Mouse (Mus musculus): ENCODE results near the gene Ckb. TPM values are rescaled to one million over a fixed set of nuclear protein-coding genes. Genes with fewer than 3 reads are reported as not detected.
A peak's percentile ranks its signal among the peaks of the same experiment; 100 is the strongest.
"Not testable (repeated sequence)": the region's sequence is repeated elsewhere in the genome, so short reads cannot be mapped to it uniquely, and the experiment has no call there.

Gene Ckb
- total and polyA plus RNA-seq, 3 experiments = 0.11 TPM; not detected in 2

GRCm38 (mm10) chr12:111668457-111668912 lies 3.7 kb downstream of the Ckb start:
- peaks cover 25% of the 10 kb centered on the region for H3K4me1 ChIP-seq (ENCODE audit: insufficient read depth, low read depth, low read length)
- H3K4me3 ChIP-seq (ENCODE audit: low read depth, low read length) = peak overlapping the region; percentile 63; the same call in 1 of the 2 replicates
- DNase-seq (ENCODE audit: low spot score) (peak; percentile 98), ATAC-seq (ENCODE audit: extremely low read depth, insufficient number of reproducible peaks, low FRiP score, poor library complexity, severe bottlenecking) (peak; percentile 72)
- TF ChIP-seq CTCF (IDR thresholded peaks at IDR 0.05; ENCODE audit: low read depth, low read length) = peak; percentile 89
- TF ChIP-seq GATA2 (IDR thresholded peaks at IDR 0.05; ENCODE audit: borderline replicate concordance, low read depth, low read length) = no peak
- peaks cover 30% of the 10 kb centered on the region for H3K36me3 ChIP-seq (replicated peaks)
- H3K9me3 ChIP-seq (replicated peaks) = peaks cover 19% of the 10 kb centered on the region
- peaks cover 40% of the 10 kb centered on the region for H3K27me3 ChIP-seq (ENCODE audit: insufficient read depth, low read length)

DNA sequence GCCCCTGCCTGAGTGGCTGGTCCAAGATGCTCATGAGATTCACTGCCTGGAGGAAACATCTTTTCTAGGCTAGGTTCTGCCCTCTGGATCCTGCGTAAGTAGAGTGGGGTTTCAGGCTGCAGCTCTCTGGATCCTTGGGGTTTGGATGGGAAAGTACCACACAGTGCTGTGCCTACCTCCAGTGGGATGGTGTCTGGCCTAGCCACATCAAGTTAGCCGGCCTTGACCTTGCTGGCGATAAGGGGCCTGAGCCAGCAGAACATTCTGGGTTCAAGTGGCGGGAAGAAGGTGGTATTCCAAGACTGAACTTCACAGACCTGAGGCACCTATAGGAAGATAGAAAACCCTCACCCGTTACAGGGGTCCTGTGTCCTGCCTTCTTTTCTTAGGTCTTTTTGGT lies 4.7 kb downstream of the Ckb start:
- ATAC-seq (ENCODE audit: extremely low read depth, insufficient number of reproducible peaks, low FRiP score, poor library complexity, severe bottlenecking) (no peak), DNase-seq (ENCODE audit: low spot score) (no peak)
- Histone ChIP-seq H3K9me3 (replicated peaks) (peaks cover 17% of the 10 kb centered on the region), H3K36me3 (replicated peaks) (peaks cover 34% of the 10 kb centered on the region), H3K4me3 (ENCODE audit: low read depth, low read length) (no peak overlapping the region), H3K27me3 (ENCODE audit: insufficient read depth, low read length) (peaks cover 29% of the 10 kb centered on the region), H3K4me1 (ENCODE audit: insufficient read depth, low read depth, low read length) (peaks cover 25% of the 10 kb centered on the region)
- TF ChIP-seq CTCF (IDR thresholded peaks at IDR 0.05; ENCODE audit: low read depth, low read length) (no peak), GATA1 (IDR thresholded peaks at IDR 0.05; ENCODE audit: borderline replicate concordance, low read length) (no peak), TAL1 (conservative IDR thresholded peaks at IDR 0.05; ENCODE audit: low read depth, low read length) (no peak), GATA2 (IDR thresholded peaks at IDR 0.05; ENCODE audit: borderline replicate concordance, low read depth, low read length) (no peak), POLR2AphosphoS5 (IDR thresholded peaks at IDR 0.05; ENCODE audit: insufficient replicate concordance, low read depth, low read length) (no peak)

GRCm38 (mm10) chr12:111666380-111666779 lies 5.8 kb downstream of the Ckb start:
- Histone ChIP-seq H3K4me3 (ENCODE audit: low read depth, low read length) (no peak overlapping the region), H3K36me3 (replicated peaks) (peaks cover 43% of the 10 kb centered on the region), H3K4me1 (ENCODE audit: insufficient read depth, low read depth, low read length) (peaks cover 25% of the 10 kb centered on the region), H3K9me3 (replicated peaks) (peaks cover 7% of the 10 kb centered on the region), H3K27me3 (ENCODE audit: insufficient read depth, low read length) (peaks cover 19% of the 10 kb centered on the region)
- TF ChIP-seq POLR2AphosphoS5 (IDR thresholded peaks at IDR 0.05; ENCODE audit: insufficient replicate concordance, low read depth, low read length) = no peak
- TF ChIP-seq GATA1 (IDR thresholded peaks at IDR 0.05; ENCODE audit: borderline replicate concordance, low read length) = no peak
- TF ChIP-seq TAL1 (conservative IDR thresholded peaks at IDR 0.05; ENCODE audit: low read depth, low read length) = no peak
- no peak for TF ChIP-seq CTCF (IDR thresholded peaks at IDR 0.05; ENCODE audit: low read depth, low read length)
- no peak for TF ChIP-seq GATA2 (IDR thresholded peaks at IDR 0.05; ENCODE audit: borderline replicate concordance, low read depth, low read length)
- no peak for ATAC-seq (ENCODE audit: extremely low read depth, insufficient number of reproducible peaks, low FRiP score, poor library complexity, severe bottlenecking)
- DNase-seq (ENCODE audit: low spot score) = no peak

- Histone ChIP-seq H3K36me3 (replicated peaks) (peaks cover 54% of the 10 kb centered on the region), H3K9me3 (replicated peaks) (no peaks in the 10 kb centered on the region), H3K27me3 (ENCODE audit: insufficient read depth, low read length) (peaks cover 7% of the 10 kb centered on the region; the same call in 1 of the 2 replicates), H3K4me3 (ENCODE audit: low read depth, low read length) (no peak overlapping the region), H3K4me1 (ENCODE audit: insufficient read depth, low read depth, low read length) (peaks cover 25% of the 10 kb centered on the region)
- ATAC-seq (ENCODE audit: extremely low read depth, insufficient number of reproducible peaks, low FRiP score, poor library complexity, severe bottlenecking) = no peak
- TF ChIP-seq GATA1 (IDR thresholded peaks at IDR 0.05; ENCODE audit: borderline replicate concordance, low read length) (no peak), POLR2AphosphoS5 (IDR thresholded peaks at IDR 0.05; ENCODE audit: insufficient replicate concordance, low read depth, low read length) (0 out of 2 replicates have a peak, but pooled peaks have one; percentile 29)
- DNase-seq (ENCODE audit: low spot score) = peak; percentile 1
These were observed 6.9 kb downstream of the Ckb start for GRCm38 (mm10) chr12:111665041-111665880.

DNA sequence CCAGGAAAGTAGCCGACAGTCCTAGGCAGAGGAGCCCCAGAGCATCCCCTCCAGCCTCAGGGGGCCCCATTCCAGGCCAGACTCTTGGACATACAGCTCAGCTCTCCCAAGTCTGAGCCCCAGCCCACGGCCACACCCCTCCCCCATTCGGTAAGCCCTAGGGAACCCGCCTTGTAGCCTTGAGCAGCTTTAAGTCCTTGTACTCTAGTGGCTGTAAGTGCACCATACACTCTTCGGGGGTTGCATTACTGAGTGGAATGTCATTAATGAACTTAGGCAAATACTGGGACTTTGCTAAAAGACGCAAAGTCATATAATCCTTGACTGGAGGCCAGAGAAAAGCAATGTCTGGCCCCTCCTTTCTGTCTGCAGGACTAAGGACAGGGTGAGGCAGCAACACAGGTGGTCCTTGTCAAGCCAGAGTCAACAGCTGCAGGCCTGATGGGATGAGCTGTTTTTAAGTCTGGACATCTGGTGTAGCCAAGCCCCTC lies 7.9 kb downstream of the Ckb start:
- Histone ChIP-seq H3K9me3 (replicated peaks) (no peaks in the 10 kb centered on the region), H3K27me3 (ENCODE audit: insufficient read depth, low read length) (no peaks in the 10 kb centered on the region), H3K4me1 (ENCODE audit: insufficient read depth, low read depth, low read length) (peaks cover 20% of the 10 kb centered on the region), H3K36me3 (replicated peaks) (peaks cover 64% of the 10 kb centered on the region), H3K4me3 (ENCODE audit: low read depth, low read length) (no peak overlapping the region)
- no peak for ATAC-seq (ENCODE audit: extremely low read depth, insufficient number of reproducible peaks, low FRiP score, poor library complexity, severe bottlenecking)
- no peak for TF ChIP-seq CTCF (IDR thresholded peaks at IDR 0.05; ENCODE audit: low read depth, low read length)
- no peak for TF ChIP-seq TAL1 (conservative IDR thresholded peaks at IDR 0.05; ENCODE audit: low read depth, low read length)
- TF ChIP-seq GATA2 (IDR thresholded peaks at IDR 0.05; ENCODE audit: borderline replicate concordance, low read depth, low read length) = no peak
- no peak for TF ChIP-seq GATA1 (IDR thresholded peaks at IDR 0.05; ENCODE audit: borderline replicate concordance, low read length)
- no peak for TF ChIP-seq POLR2AphosphoS5 (IDR thresholded peaks at IDR 0.05; ENCODE audit: insufficient replicate concordance, low read depth, low read length)
- no peak for DNase-seq (ENCODE audit: low spot score)

GRCm38 (mm10) chr12:111663228-111664143 lies 8.7 kb downstream of the Ckb start:
- Histone ChIP-seq H3K4me3 (ENCODE audit: low read depth, low read length) (no peak overlapping the region), H3K27me3 (ENCODE audit: insufficient read depth, low read length) (no peaks in the 10 kb centered on the region), H3K4me1 (ENCODE audit: insufficient read depth, low read depth, low read length) (peaks cover 13% of the 10 kb centered on the region), H3K9me3 (replicated peaks) (no peaks in the 10 kb centered on the region), H3K36me3 (replicated peaks) (peaks cover 70% of the 10 kb centered on the region)
- no peak for DNase-seq (ENCODE audit: low spot score)
- ATAC-seq (ENCODE audit: extremely low read depth, insufficient number of reproducible peaks, low FRiP score, poor library complexity, severe bottlenecking) = no peak
- TF ChIP-seq POLR2AphosphoS5 (IDR thresholded peaks at IDR 0.05; ENCODE audit: insufficient replicate concordance, low read depth, low read length) (no peak), TAL1 (conservative IDR thresholded peaks at IDR 0.05; ENCODE audit: low read depth, low read length) (no peak)

- H3K36me3 ChIP-seq (replicated peaks) = peaks cover 78% of the 10 kb centered on the region
These were observed 10.6 kb downstream of the Ckb start for GRCm38 (mm10) chr12:111661554-111661953.

More at GRCm38 (mm10) chr12:111661554-111661953, 10.6 kb downstream of the Ckb start:
- not testable (repeated sequence) for ATAC-seq (ENCODE audit: extremely low read depth, insufficient number of reproducible peaks, low FRiP score, poor library complexity, severe bottlenecking); H3K27me3 ChIP-seq (ENCODE audit: insufficient read depth, low read length); H3K4me1 ChIP-seq (ENCODE audit: insufficient read depth, low read depth, low read length); H3K9me3 ChIP-seq (replicated peaks); H3K4me3 ChIP-seq (ENCODE audit: low read depth, low read length); DNase-seq (ENCODE audit: low spot score)
